Mouse (Mus musculus): ENCODE data around the gene Ptgis. TPM values are rescaled to one million over a fixed set of nuclear protein-coding genes. Genes with fewer than 3 reads are reported as not detected.

The Ptgis gene
- total and polyA plus RNA-seq, 3 experiments = not detected

GRCm38 (mm10) chr2:167271121-167271521 lies 30.7 kb upstream of the Ptgis start:
- no peak for ATAC-seq (ENCODE audit: extremely low read depth, insufficient number of reproducible peaks, low FRiP score, poor library complexity, severe bottlenecking)
- TF ChIP-seq GATA1 (IDR thresholded peaks at IDR 0.05; ENCODE audit: borderline replicate concordance, low read length) = no peak
- TF ChIP-seq POLR2AphosphoS5 (IDR thresholded peaks at IDR 0.05; ENCODE audit: insufficient replicate concordance, low read depth, low read length) = no peak
- TF ChIP-seq CTCF (IDR thresholded peaks at IDR 0.05; ENCODE audit: low read depth, low read length) = no peak
- TF ChIP-seq GATA2 (IDR thresholded peaks at IDR 0.05; ENCODE audit: borderline replicate concordance, low read depth, low read length) = no peak
- no peak for TF ChIP-seq TAL1 (conservative IDR thresholded peaks at IDR 0.05; ENCODE audit: low read depth, low read length)
- DNase-seq (ENCODE audit: low spot score) = no peak
- Histone ChIP-seq H3K9me3 (replicated peaks) (peaks cover 2% of the 10 kb centered on the region; the same call in 1 of the 2 replicates), H3K36me3 (replicated peaks) (no peaks in the 10 kb centered on the region), H3K4me1 (ENCODE audit: insufficient read depth, low read depth, low read length) (no peaks in the 10 kb centered on the region), H3K27me3 (ENCODE audit: insufficient read depth, low read length) (no peaks in the 10 kb centered on the region; the same call in 1 of the 2 replicates), H3K4me3 (ENCODE audit: low read depth, low read length) (no peak overlapping the region)

- H3K4me1 ChIP-seq (ENCODE audit: insufficient read depth, low read depth, low read length) = no peaks in the 10 kb centered on the region
Measured at GRCm38 (mm10) chr2:167270496-167270895, 30.1 kb upstream of the Ptgis start.

GRCm38 (mm10) chr2:167268721-167269120 lies 28.3 kb upstream of the Ptgis start:
- TF ChIP-seq POLR2AphosphoS5 (IDR thresholded peaks at IDR 0.05; ENCODE audit: insufficient replicate concordance, low read depth, low read length) (no peak), GATA1 (IDR thresholded peaks at IDR 0.05; ENCODE audit: borderline replicate concordance, low read length) (no peak), CTCF (IDR thresholded peaks at IDR 0.05; ENCODE audit: low read depth, low read length) (no peak), TAL1 (conservative IDR thresholded peaks at IDR 0.05; ENCODE audit: low read depth, low read length) (no peak), GATA2 (IDR thresholded peaks at IDR 0.05; ENCODE audit: borderline replicate concordance, low read depth, low read length) (no peak)
- Histone ChIP-seq H3K27me3 (ENCODE audit: insufficient read depth, low read length) (no peaks in the 10 kb centered on the region), H3K4me3 (ENCODE audit: low read depth, low read length) (no peak overlapping the region), H3K9me3 (replicated peaks) (peaks cover 2% of the 10 kb centered on the region; the same call in 1 of the 2 replicates), H3K4me1 (ENCODE audit: insufficient read depth, low read depth, low read length) (no peaks in the 10 kb centered on the region), H3K36me3 (replicated peaks) (no peaks in the 10 kb centered on the region)
- DNase-seq (ENCODE audit: low spot score) = no peak
- no peak for ATAC-seq (ENCODE audit: extremely low read depth, insufficient number of reproducible peaks, low FRiP score, poor library complexity, severe bottlenecking)

More at GRCm38 (mm10) chr2:167270496-167270895, 30.1 kb upstream of the Ptgis start:
- ATAC-seq (ENCODE audit: extremely low read depth, insufficient number of reproducible peaks, low FRiP score, poor library complexity, severe bottlenecking) (no peak), DNase-seq (ENCODE audit: low spot score) (no peak)
- Histone ChIP-seq H3K36me3 (replicated peaks) (no peaks in the 10 kb centered on the region), H3K9me3 (replicated peaks) (peaks cover 2% of the 10 kb centered on the region; the same call in 1 of the 2 replicates), H3K4me3 (ENCODE audit: low read depth, low read length) (no peak overlapping the region), H3K27me3 (ENCODE audit: insufficient read depth, low read length) (no peaks in the 10 kb centered on the region; the same call in 1 of the 2 replicates)
- TF ChIP-seq GATA1 (IDR thresholded peaks at IDR 0.05; ENCODE audit: borderline replicate concordance, low read length) = no peak
- no peak for TF ChIP-seq TAL1 (conservative IDR thresholded peaks at IDR 0.05; ENCODE audit: low read depth, low read length)
- no peak for TF ChIP-seq GATA2 (IDR thresholded peaks at IDR 0.05; ENCODE audit: borderline replicate concordance, low read depth, low read length)
- TF ChIP-seq POLR2AphosphoS5 (IDR thresholded peaks at IDR 0.05; ENCODE audit: insufficient replicate concordance, low read depth, low read length) = no peak
- no peak for TF ChIP-seq CTCF (IDR thresholded peaks at IDR 0.05; ENCODE audit: low read depth, low read length)

GRCm38 (mm10) chr2:167268411-167268690 lies 27.9 kb upstream of the Ptgis start:
- no peak for TF ChIP-seq GATA2 (IDR thresholded peaks at IDR 0.05; ENCODE audit: borderline replicate concordance, low read depth, low read length)
- no peak for TF ChIP-seq POLR2AphosphoS5 (IDR thresholded peaks at IDR 0.05; ENCODE audit: insufficient replicate concordance, low read depth, low read length)
- TF ChIP-seq TAL1 (conservative IDR thresholded peaks at IDR 0.05; ENCODE audit: low read depth, low read length) = no peak
- no peak for TF ChIP-seq GATA1 (IDR thresholded peaks at IDR 0.05; ENCODE audit: borderline replicate concordance, low read length)
- TF ChIP-seq CTCF (IDR thresholded peaks at IDR 0.05; ENCODE audit: low read depth, low read length) = no peak
- Histone ChIP-seq H3K4me3 (ENCODE audit: low read depth, low read length) (no peak overlapping the region), H3K36me3 (replicated peaks) (no peaks in the 10 kb centered on the region), H3K9me3 (replicated peaks) (peaks cover 2% of the 10 kb centered on the region; the same call in 1 of the 2 replicates), H3K4me1 (ENCODE audit: insufficient read depth, low read depth, low read length) (no peaks in the 10 kb centered on the region), H3K27me3 (ENCODE audit: insufficient read depth, low read length) (no peaks in the 10 kb centered on the region)
- no peak for ATAC-seq (ENCODE audit: extremely low read depth, insufficient number of reproducible peaks, low FRiP score, poor library complexity, severe bottlenecking)
- no peak for DNase-seq (ENCODE audit: low spot score)

GRCm38 (mm10) chr2:167267531-167268410 lies 27.4 kb upstream of the Ptgis start:
- ATAC-seq (ENCODE audit: extremely low read depth, insufficient number of reproducible peaks, low FRiP score, poor library complexity, severe bottlenecking) = no peak
- Histone ChIP-seq H3K4me3 (ENCODE audit: low read depth, low read length) (no peak overlapping the region), H3K4me1 (ENCODE audit: insufficient read depth, low read depth, low read length) (no peaks in the 10 kb centered on the region), H3K36me3 (replicated peaks) (no peaks in the 10 kb centered on the region), H3K9me3 (replicated peaks) (peaks cover 2% of the 10 kb centered on the region; the same call in 1 of the 2 replicates), H3K27me3 (ENCODE audit: insufficient read depth, low read length) (no peaks in the 10 kb centered on the region)
- DNase-seq (ENCODE audit: low spot score) = no peak
- no peak for TF ChIP-seq GATA1 (IDR thresholded peaks at IDR 0.05; ENCODE audit: borderline replicate concordance, low read length)
- TF ChIP-seq CTCF (IDR thresholded peaks at IDR 0.05; ENCODE audit: low read depth, low read length) = no peak
- TF ChIP-seq GATA2 (IDR thresholded peaks at IDR 0.05; ENCODE audit: borderline replicate concordance, low read depth, low read length) = no peak
- TF ChIP-seq TAL1 (conservative IDR thresholded peaks at IDR 0.05; ENCODE audit: low read depth, low read length) = no peak
- TF ChIP-seq POLR2AphosphoS5 (IDR thresholded peaks at IDR 0.05; ENCODE audit: insufficient replicate concordance, low read depth, low read length) = no peak

GRCm38 (mm10) chr2:167266231-167266630 lies 25.8 kb upstream of the Ptgis start:
- Histone ChIP-seq H3K27me3 (ENCODE audit: insufficient read depth, low read length) (no peaks in the 10 kb centered on the region), H3K9me3 (replicated peaks) (peaks cover 2% of the 10 kb centered on the region; the same call in 1 of the 2 replicates), H3K4me3 (ENCODE audit: low read depth, low read length) (no peak overlapping the region), H3K4me1 (ENCODE audit: insufficient read depth, low read depth, low read length) (no peaks in the 10 kb centered on the region), H3K36me3 (replicated peaks) (no peaks in the 10 kb centered on the region)
- no peak for DNase-seq (ENCODE audit: low spot score)
- TF ChIP-seq POLR2AphosphoS5 (IDR thresholded peaks at IDR 0.05; ENCODE audit: insufficient replicate concordance, low read depth, low read length) = no peak
- TF ChIP-seq TAL1 (conservative IDR thresholded peaks at IDR 0.05; ENCODE audit: low read depth, low read length) = no peak
- no peak for TF ChIP-seq GATA1 (IDR thresholded peaks at IDR 0.05; ENCODE audit: borderline replicate concordance, low read length)
- no peak for ATAC-seq (ENCODE audit: extremely low read depth, insufficient number of reproducible peaks, low FRiP score, poor library complexity, severe bottlenecking)

Measured in G1E (cell line).